Mouse (Mus musculus) stomach, postnatal 0 days (tissue): ENCODE data around the gene Guca2a. TPM values are rescaled to one million over a fixed set of nuclear protein-coding genes. Genes with fewer than 3 reads are reported as not detected.
A peak's percentile ranks its signal among the peaks of the same experiment; 100 is the strongest.

Source experiments
- ATAC-seq: fragments of 200-750 bp; cut with Nextera tagmentation; 2 replicates; pipeline ENCODE4 v1.8.0; 2017; ENCODE audit not compliant: low FRiP score, low TSS enrichment
- DNase-seq: peaks from one replicate; pipeline ENCODE4 v3.0.0-alpha.2; 2016; ENCODE audit warnings: low spot score
- H3K27ac ChIP-seq: fragments of 300-500 bp; sonication (generic); replicated peaks from 2 replicates; pipeline ENCODE4 v1.5.1; 2014; ENCODE audit warnings: mild to moderate bottlenecking, control low read depth
- H3K27me3 ChIP-seq: fragments of 300-500 bp; sonication (generic); 2 replicates; pipeline ENCODE4 v1.6.1; 2014; ENCODE audit warnings: low read length; ENCODE audit not compliant: control insufficient read depth, insufficient read depth
- H3K36me3 ChIP-seq: fragments of 300-500 bp; sonication (generic); 2 replicates; pipeline ENCODE4 v1.6.1; 2014; ENCODE audit warnings: low read length, mixed read lengths; ENCODE audit not compliant: control insufficient read depth, insufficient read depth
- H3K4me1 ChIP-seq: fragments of 300-500 bp; sonication (generic); replicated peaks from 2 replicates; pipeline ENCODE4 v1.6.1; 2014; ENCODE audit warnings: antibody characterized with exemption; ENCODE audit not compliant: control insufficient read depth, insufficient read depth
- H3K4me2 ChIP-seq: fragments of 300-500 bp; sonication (generic); replicated peaks from 2 replicates; pipeline ENCODE4 v1.6.1; 2014; ENCODE audit warnings: low read depth, mild to moderate bottlenecking, control low read depth, moderate library complexity
- H3K4me3 ChIP-seq: fragments of 300-500 bp; sonication (generic); 2 replicates; pipeline ENCODE4 v1.5.1; 2014; ENCODE audit warnings: low read depth, low read length, control low read depth
- H3K9ac ChIP-seq: fragments of 300-500 bp; sonication (generic); 2 replicates; pipeline ENCODE4 v1.6.1; 2014; ENCODE audit warnings: mild to moderate bottlenecking, low read length, control low read depth, mixed read lengths
- H3K9me3 ChIP-seq: fragments of 300-500 bp; sonication (generic); 2 replicates; pipeline ENCODE4 v1.6.1; 2016; ENCODE audit warnings: low read length; ENCODE audit not compliant: control insufficient read depth
- CTCF ChIP-seq: IDR thresholded peaks from 2 replicates; pipeline ENCODE4 v1.5.1; 2016; ENCODE audit warnings: antibody characterized with exemption, low read depth, mild to moderate bottlenecking, moderate library complexity
- EP300 ChIP-seq: optimal IDR thresholded peaks from 2 replicates; pipeline ENCODE3; 2016; ENCODE audit warnings: antibody characterized with exemption
- WGBS: fragments of 180-500 bp; shearing (Covaris S2); extraction: QIAGEN DNeasy Blood & Tissue Kit; methylation state at CpG from one replicate; pipeline ENCODE4 v1.1.7; 2014; 5-methylcytosine and 5-hydroxymethylcytosine counted together
- polyA plus RNA-seq: library from polyadenylated mRNA; unstranded; fragments of >200 nt; fragmentation: Nextera tagmentation; extraction: Ambion mirVana; gene quantifications from 2 replicates; pipeline ENCODE4 v1.2.1, GENCODE M21; 2015

The Guca2a gene
- polyA plus RNA-seq: 0.88 and 1.0 TPM in 2 replicates

DNA sequence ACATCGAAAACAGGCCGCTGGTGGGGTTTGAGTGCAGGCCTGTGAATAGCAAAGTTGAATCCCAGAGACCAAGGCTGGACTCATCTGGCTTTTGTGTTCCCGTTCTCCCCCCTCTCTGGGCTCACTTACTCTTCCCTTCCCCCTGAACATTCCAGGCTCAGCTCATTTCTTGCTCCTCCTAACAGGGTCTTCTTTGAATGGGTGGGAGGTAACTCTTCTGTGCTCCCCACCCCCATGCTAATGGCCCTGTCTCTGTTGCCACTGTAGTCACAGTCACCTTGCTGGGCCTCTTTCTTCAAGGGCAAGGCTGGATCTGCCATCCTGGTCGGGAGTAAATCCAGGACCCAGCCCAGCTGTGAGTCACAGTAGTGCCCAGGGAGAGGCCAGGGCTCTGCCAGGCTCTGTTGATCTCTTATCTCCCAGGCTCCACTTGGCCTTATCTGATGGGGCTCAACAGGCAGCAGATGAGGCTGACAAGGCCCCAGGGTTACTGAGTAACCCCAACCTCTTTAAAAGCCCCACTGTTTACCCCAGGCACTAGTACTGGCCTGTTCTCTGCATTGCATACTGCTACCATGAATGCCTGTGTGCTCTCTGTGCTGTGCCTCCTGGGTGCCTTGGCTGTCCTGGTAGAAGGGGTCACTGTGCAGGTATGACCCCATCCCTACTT is at the start of gene Guca2a:
Gene Guca2a, plus strand, starts transcription at position 529 of the 670 bp plus-strand sequence.
- Histone ChIP-seq H3K9ac (no peak within 1 kb of the TSS), H3K4me3 (no peak within 1 kb of the TSS), H3K9me3 (no peaks in the 10 kb centered on the region), H3K27me3 (no peaks in the 10 kb centered on the region), H3K36me3 (no peaks in the 10 kb centered on the region), H3K4me2 (no peak within 1 kb of the TSS), H3K4me1 (no peaks in the 10 kb centered on the region), H3K27ac (no peak within 1 kb of the TSS; the same call in 1 of the 2 replicates)
- DNase-seq (peak; percentile 50), ATAC-seq (peak; percentile 62)
- TF ChIP-seq CTCF (no peak), EP300 (no peak)
- WGBS: 63% methylated on average over 4 of the region's 4 CpGs

DNA sequence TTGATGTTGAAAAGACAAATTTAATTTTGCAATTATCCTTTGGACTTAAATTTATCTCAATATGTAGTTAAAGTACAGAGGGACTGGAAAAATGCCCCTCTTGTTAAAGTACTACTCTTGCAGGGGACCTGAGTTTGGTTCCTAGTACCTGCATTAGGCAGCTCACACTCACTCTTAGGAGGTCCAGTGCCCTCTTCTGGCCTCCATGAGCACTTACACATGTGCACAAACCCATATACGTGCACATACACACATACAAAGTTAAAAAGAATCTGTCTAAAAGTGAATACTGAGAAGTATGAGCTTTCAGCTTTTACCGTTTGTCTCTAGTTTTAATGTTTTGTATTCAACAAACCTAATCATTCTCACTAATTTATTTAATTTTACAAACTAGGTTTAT is 49.5 kb upstream of the Guca2a start:
- Histone ChIP-seq H3K27ac (no peak overlapping the region), H3K36me3 (peaks cover 2% of the 10 kb centered on the region; the same call in 1 of the 2 replicates), H3K4me1 (no peaks in the 10 kb centered on the region), H3K9ac (no peak overlapping the region), H3K4me2 (no peak overlapping the region), H3K27me3 (no peaks in the 10 kb centered on the region), H3K4me3 (no peak overlapping the region), H3K9me3 (no peaks in the 10 kb centered on the region)
- no peak for ATAC-seq
- no peak for DNase-seq
- 96% methylated on average over 2 of the region's 2 CpGs for WGBS
- TF ChIP-seq CTCF: no peak; the same call in 1 of the 2 replicates
- no peak for TF ChIP-seq EP300

DNA sequence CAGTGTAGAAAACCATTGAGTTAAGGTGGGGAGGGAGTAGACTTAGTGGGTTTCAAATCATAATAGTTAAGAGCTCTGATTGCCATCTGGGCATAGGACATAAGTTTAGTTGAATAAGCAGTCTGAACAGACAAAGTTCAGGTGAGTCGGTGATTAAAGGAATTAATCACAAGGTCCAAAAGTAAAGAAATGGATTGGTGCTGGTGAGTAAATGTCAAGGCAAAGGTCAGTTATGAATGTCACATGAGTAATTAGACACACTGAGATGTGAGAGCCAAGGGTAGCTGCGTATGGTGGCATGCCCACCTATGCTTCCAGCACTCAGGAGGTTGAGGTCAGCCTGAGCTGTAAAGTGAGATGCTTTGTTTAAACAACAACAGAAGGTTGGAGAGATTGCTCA is 48.1 kb upstream of the Guca2a start:
- no peak for ATAC-seq
- no peak overlapping the region for H3K4me3 ChIP-seq
- H3K27me3 ChIP-seq: no peaks in the 10 kb centered on the region
- no peak for DNase-seq
- H3K9me3 ChIP-seq: no peaks in the 10 kb centered on the region
- TF ChIP-seq EP300 (no peak), CTCF (no peak)
- no peaks in the 10 kb centered on the region for H3K4me1 ChIP-seq
- H3K4me2 ChIP-seq: no peak overlapping the region
- no peak overlapping the region for H3K27ac ChIP-seq
- no peak overlapping the region for H3K9ac ChIP-seq
- 64% methylated on average over 2 of the region's 2 CpGs for WGBS
- peaks cover 2% of the 10 kb centered on the region; the same call in 1 of the 2 replicates for H3K36me3 ChIP-seq

DNA sequence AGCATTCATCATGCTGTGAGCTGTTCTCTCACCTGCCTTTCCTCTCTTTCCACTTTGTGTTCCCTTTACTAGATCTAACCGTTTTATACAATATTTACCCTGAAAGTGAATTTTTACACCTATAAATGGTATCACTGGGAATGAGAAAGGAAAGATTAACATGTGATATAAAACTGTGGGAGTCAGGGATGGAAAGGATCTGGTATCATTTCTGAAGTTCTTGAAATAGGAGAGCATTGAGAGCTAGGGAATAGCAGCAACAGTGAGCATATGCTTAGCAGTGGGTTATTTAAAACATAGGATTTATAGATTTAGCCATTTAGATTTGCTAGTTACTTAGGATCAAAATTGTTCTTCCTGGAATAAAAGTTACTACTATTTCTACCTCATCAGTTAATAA is 47.5 kb upstream of the Guca2a start:
- DNase-seq (no peak), ATAC-seq (no peak)
- Histone ChIP-seq H3K4me3 (no peak overlapping the region), H3K9ac (no peak overlapping the region), H3K27me3 (no peaks in the 10 kb centered on the region), H3K9me3 (no peaks in the 10 kb centered on the region), H3K4me2 (no peak overlapping the region), H3K4me1 (no peaks in the 10 kb centered on the region), H3K36me3 (peaks cover 2% of the 10 kb centered on the region; the same call in 1 of the 2 replicates), H3K27ac (no peak overlapping the region)
- WGBS: 75% methylated on average over 1 of the region's 1 CpGs
- TF ChIP-seq EP300 (no peak), CTCF (no peak)

- no peaks in the 10 kb centered on the region for H3K27me3 ChIP-seq
- no peaks in the 10 kb centered on the region for H3K36me3 ChIP-seq
- TF ChIP-seq CTCF (no peak), EP300 (no peak)
- H3K27ac ChIP-seq: no peak overlapping the region
- 82% methylated on average over 3 of the region's 3 CpGs for WGBS
- H3K9ac ChIP-seq: no peak overlapping the region
- DNase-seq (no peak), ATAC-seq (no peak)
- H3K4me3 ChIP-seq: no peak overlapping the region
- no peak overlapping the region for H3K4me2 ChIP-seq
- H3K4me1 ChIP-seq: no peaks in the 10 kb centered on the region
- H3K9me3 ChIP-seq: no peaks in the 10 kb centered on the region
These were observed 45.0 kb upstream of the Guca2a start for GRCm38 (mm10) chr4:119592479-119592878.

GRCm38 (mm10) chr4:119594331-119594730 is 43.2 kb upstream of the Guca2a start:
- H3K9me3 ChIP-seq: no peaks in the 10 kb centered on the region
- no peak for DNase-seq
- H3K9ac ChIP-seq: no peak overlapping the region
- 94% methylated on average over 14 of the region's 14 CpGs for WGBS
- H3K27me3 ChIP-seq: no peaks in the 10 kb centered on the region
- no peaks in the 10 kb centered on the region for H3K4me1 ChIP-seq
- no peak overlapping the region for H3K4me2 ChIP-seq
- H3K4me3 ChIP-seq: no peak overlapping the region
- H3K36me3 ChIP-seq: no peaks in the 10 kb centered on the region
- H3K27ac ChIP-seq: no peak overlapping the region
- TF ChIP-seq EP300 (no peak), CTCF (no peak)
- ATAC-seq: no peak
